Mouse (Mus musculus) spleen, adult 2 months (tissue): ENCODE measurements around the gene Snx9.

ENCODE experiments used
- CTCF ChIP-seq: fragments of 200-500 bp; IDR thresholded peaks from 2 replicates; pipeline ENCODE4 v1.5.1; 2011; ENCODE audit warnings: mild to moderate bottlenecking, inconsistent platforms; ENCODE audit not compliant: insufficient read depth, insufficient read length, insufficient replicate concordance; ENCODE audit errors: extremely low read depth
- POLR2A ChIP-seq: fragments of 200-500 bp; IDR thresholded peaks from 2 replicates; pipeline ENCODE4 v1.6.1; 2011; ENCODE audit warnings: low read depth, low read length, inconsistent platforms

DNA sequence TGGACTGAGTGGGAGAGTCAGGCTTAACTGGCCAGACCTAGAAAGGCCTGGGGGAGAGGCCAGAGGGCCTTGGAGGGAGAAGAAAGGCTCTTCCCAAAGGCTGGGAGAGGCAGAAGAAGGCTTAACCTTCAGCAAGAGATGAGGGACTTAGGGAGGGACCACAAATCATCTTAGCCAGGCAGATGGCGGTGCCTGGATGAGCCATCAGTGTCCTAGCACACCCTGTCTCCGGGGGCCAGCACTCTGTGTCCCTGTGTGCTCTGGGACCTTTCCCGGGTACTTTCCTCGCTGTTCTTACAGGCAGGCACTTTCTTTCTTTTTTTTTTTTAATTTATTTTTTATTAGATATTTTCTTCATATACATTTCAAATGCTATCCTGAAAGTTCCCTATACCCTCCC is 68.6 kb downstream of the Snx9 start:
- TF ChIP-seq CTCF, result no peak
- TF ChIP-seq POLR2A, result no peak
